Mouse (Mus musculus): Measurements from ENCODE around the gene Smchd1.
"Not testable (repeated sequence)": the region's sequence is repeated elsewhere in the genome, so short reads cannot be mapped to it uniquely, and the experiment has no call there.

Gene Smchd1

DNA sequence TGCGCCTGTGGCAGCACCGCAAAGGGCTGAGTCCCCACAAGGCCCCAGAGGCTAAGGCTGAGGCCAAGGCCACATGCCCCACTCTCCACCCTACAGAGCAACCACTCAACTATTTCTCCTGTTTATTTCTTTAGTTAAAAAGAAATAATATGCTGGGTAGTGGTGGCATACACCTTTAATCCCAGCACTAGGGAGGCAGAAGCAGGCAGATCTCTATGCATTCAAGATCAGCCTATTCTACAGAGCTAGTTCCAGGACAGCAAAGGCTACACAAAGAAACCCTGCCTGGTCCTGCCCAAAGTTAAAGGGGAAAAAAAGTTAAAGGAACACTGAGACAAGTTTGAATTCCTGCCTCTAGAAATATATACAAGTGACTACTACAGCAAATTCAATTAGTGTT, 15.3 kb downstream of the Smchd1 start, which contains the start of gene Gm4707:
Gm4707 (minus strand) TSS at position 101 of the 400 bp plus-strand sequence.
- in situ Hi-C loops (cut with MboI; ENCODE audit: low pct_unique_long_range_greater_than_20kb in 1 of 2, low sequenced_read_pairs in 2 of 2, unreplicated experiment in 1 of 2) = no loop called here

- in situ Hi-C loops (cut with MboI; ENCODE audit: low pct_unique_long_range_greater_than_20kb in 1 of 2, low sequenced_read_pairs in 2 of 2, unreplicated experiment in 1 of 2) = not testable (repeated sequence)
Observed at GRCm38 (mm10) chr17:71457361-71457760, 17.8 kb downstream of the Smchd1 start.

DNA sequence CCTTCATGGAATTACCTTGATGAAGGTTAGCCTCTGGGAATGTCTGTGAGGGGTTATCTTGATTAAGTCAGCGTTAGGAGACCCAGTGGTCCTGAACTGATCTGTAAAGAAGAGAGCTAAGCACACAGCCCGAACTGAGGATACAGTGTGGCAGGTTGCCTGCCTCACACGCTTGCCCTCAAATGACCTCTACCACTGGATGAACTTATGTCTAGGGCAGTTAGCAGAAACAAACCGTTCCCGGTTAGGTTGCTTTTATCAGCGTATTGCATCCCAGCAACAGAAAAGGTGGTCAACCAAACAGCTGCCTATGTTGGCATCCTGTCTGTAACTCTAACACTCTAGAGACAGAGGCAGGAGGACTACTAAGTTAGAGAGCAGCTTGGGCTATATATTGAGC, 30.0 kb downstream of the Smchd1 start:
- in situ Hi-C loops (cut with MboI; ENCODE audit: low pct_unique_long_range_greater_than_20kb in 1 of 2, low sequenced_read_pairs in 2 of 2, unreplicated experiment in 1 of 2) = no loop called here

- in situ Hi-C loops (cut with MboI; ENCODE audit: low pct_unique_long_range_greater_than_20kb in 1 of 2, low sequenced_read_pairs in 2 of 2, unreplicated experiment in 1 of 2) = no loop called here
Observed at GRCm38 (mm10) chr17:71444718-71445117, 30.4 kb downstream of the Smchd1 start.

GRCm38 (mm10) chr17:71444126-71444525, 31.0 kb downstream of the Smchd1 start:
- in situ Hi-C loops (cut with MboI; ENCODE audit: low pct_unique_long_range_greater_than_20kb in 1 of 2, low sequenced_read_pairs in 2 of 2, unreplicated experiment in 1 of 2) = no loop called here

DNA sequence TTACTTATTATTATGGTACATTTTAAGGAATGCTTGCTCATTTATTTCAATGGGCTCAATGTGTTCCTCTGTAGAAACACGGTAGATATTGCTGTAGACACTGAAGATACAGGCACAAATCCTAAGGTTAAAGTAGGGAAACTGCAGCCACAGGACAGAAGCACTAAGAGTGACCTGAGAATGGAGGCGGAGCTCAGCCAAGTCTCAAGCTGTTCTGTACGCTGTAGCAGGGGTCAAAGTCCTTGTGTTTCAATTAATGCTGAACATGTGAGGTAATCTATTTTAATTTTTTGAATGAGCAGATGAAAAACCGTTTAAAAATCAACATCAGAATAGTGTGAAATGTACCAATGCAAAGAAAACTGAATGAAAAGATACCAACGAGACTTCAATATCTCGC, 31.9 kb downstream of the Smchd1 start:
- in situ Hi-C loops (cut with MboI; ENCODE audit: low pct_unique_long_range_greater_than_20kb in 1 of 2, low sequenced_read_pairs in 2 of 2, unreplicated experiment in 1 of 2) = no loop called here

DNA sequence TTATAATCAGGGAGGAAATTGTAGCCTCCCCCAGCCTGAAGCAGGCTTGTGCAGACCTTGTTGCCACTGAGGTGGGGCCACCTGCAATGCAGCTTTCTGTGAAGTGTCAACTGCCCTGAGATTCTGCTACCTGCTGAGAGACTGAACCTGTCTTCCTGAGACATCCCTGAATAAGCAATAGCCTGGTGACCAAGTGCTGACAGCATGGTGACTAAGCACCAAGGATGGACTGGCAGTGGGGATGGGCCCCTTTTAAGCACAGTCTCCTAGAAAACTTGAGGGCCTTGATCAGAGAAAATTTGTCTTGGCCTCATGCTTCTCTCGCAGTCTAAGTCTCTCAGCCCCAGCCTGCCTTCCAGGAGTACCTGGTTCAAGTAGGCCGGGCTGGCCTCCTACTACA, 52.6 kb downstream of the Smchd1 start:
- in situ Hi-C loops (cut with MboI; ENCODE audit: low pct_unique_long_range_greater_than_20kb in 1 of 2, low sequenced_read_pairs in 2 of 2, unreplicated experiment in 1 of 2) = not testable (repeated sequence)

- in situ Hi-C loops (cut with MboI; ENCODE audit: low pct_unique_long_range_greater_than_20kb in 1 of 2, low sequenced_read_pairs in 2 of 2, unreplicated experiment in 1 of 2) = not testable (repeated sequence)
Observed at GRCm38 (mm10) chr17:71419448-71419847, 55.7 kb downstream of the Smchd1 start.

DNA sequence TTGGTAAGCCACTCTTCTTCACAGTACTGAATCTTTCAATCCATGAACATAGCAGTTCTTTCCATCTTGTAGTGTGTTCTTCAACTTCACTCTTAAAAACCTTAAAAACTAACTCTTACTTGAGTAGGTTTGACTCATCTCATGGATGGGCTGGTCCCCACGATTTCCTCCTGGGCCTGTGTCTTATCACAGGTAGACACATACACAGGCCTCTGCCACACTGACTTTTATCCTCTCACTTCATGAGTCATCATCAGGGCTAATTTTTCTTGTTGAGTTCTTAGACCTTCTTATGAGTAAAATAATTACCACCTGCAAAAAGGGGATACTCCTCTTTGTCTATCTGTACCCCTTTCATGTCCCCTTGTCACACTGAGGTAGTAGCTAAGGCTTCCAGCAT, 58.1 kb downstream of the Smchd1 start:
- in situ Hi-C loops (cut with MboI; ENCODE audit: low pct_unique_long_range_greater_than_20kb in 1 of 2, low sequenced_read_pairs in 2 of 2, unreplicated experiment in 1 of 2) = no loop called here

GRCm38 (mm10) chr17:71387401-71387800, 87.7 kb downstream of the Smchd1 start:
- in situ Hi-C loops (cut with MboI; ENCODE audit: low pct_unique_long_range_greater_than_20kb in 1 of 2, low sequenced_read_pairs in 2 of 2, unreplicated experiment in 1 of 2) = no loop called here

GRCm38 (mm10) chr17:71380346-71380745, 94.8 kb downstream of the Smchd1 start:
- in situ Hi-C loops (cut with MboI; ENCODE audit: low pct_unique_long_range_greater_than_20kb in 1 of 2, low sequenced_read_pairs in 2 of 2, unreplicated experiment in 1 of 2) = no loop called here

- in situ Hi-C loops (cut with MboI; ENCODE audit: low pct_unique_long_range_greater_than_20kb in 1 of 2, low sequenced_read_pairs in 2 of 2, unreplicated experiment in 1 of 2) = no loop called here
Observed at GRCm38 (mm10) chr17:71377901-71378300, 97.2 kb downstream of the Smchd1 start.

DNA sequence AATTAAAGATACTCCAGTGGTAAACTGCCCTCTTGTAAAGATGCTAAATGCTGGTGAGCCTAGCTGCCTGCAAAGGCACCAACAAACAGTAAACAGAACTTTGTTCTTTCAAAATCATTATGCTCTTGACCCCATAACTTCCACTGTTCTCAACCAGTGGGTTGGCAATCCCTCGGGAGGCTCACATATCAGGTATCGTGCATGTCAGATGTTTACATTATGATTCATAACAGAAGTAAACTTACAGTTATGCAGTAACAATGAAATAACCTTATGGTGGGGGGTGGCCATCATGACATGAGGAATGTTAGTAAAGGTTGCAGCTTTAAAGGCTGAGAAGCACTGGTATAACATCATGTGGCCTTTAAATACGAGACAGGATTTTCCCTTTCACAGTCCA, 119.6 kb downstream of the Smchd1 start:
- in situ Hi-C loops (cut with MboI; ENCODE audit: low pct_unique_long_range_greater_than_20kb in 1 of 2, low sequenced_read_pairs in 2 of 2, unreplicated experiment in 1 of 2) = no loop called here

- in situ Hi-C loops (cut with MboI; ENCODE audit: low pct_unique_long_range_greater_than_20kb in 1 of 2, low sequenced_read_pairs in 2 of 2, unreplicated experiment in 1 of 2) = no loop called here
Observed at GRCm38 (mm10) chr17:71354205-71354604, 120.9 kb downstream of the Smchd1 start.

DNA sequence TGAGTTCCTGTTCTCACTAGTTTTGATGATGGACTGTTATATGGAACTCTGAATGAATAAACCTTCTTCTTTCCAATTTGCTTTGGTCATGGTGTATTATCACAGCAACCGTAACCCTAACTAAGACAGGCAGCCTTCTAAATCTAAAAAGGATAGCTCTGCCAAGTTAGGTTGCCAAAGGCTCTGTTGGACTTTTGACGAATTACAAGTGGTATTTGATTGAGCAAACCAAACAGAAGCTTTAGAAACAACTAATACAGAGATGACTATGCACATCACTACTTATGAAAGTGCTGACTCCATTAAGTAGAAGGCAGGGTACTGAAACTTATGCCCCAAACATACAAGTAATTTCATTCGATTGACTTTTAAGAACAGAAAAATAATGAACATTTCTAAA, 127.0 kb downstream of the Smchd1 start:
- in situ Hi-C loops (cut with MboI; ENCODE audit: low pct_unique_long_range_greater_than_20kb in 1 of 2, low sequenced_read_pairs in 2 of 2, unreplicated experiment in 1 of 2) = no loop called here

- in situ Hi-C loops (cut with MboI; ENCODE audit: low pct_unique_long_range_greater_than_20kb in 1 of 2, low sequenced_read_pairs in 2 of 2, unreplicated experiment in 1 of 2) = no loop called here
Observed at GRCm38 (mm10) chr17:71342006-71342405, 133.1 kb downstream of the Smchd1 start.

DNA sequence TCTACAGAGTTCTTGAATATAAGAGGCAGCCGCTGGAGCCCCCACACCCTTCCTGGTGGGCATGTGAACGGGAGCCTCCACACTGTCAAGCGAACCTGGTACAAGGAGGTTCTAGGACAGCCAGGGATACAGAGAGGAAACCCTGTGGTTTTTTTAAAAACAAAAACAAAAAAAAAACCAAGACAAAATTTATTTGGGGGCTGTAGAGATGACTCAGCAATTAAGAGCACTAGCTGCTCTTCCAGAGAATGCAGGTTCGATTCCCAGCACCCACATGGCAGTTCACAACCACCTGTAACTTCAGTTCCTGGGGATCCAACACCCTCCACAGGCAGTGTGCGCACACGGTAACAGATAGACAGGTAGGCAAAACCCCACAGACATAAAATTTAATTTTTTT, 136.5 kb downstream of the Smchd1 start:
- in situ Hi-C loops (cut with MboI; ENCODE audit: low pct_unique_long_range_greater_than_20kb in 1 of 2, low sequenced_read_pairs in 2 of 2, unreplicated experiment in 1 of 2) = no loop called here

- in situ Hi-C loops (cut with MboI; ENCODE audit: low pct_unique_long_range_greater_than_20kb in 1 of 2, low sequenced_read_pairs in 2 of 2, unreplicated experiment in 1 of 2) = no loop called here
Observed at GRCm38 (mm10) chr17:71337546-71337945, 137.6 kb downstream of the Smchd1 start.

DNA sequence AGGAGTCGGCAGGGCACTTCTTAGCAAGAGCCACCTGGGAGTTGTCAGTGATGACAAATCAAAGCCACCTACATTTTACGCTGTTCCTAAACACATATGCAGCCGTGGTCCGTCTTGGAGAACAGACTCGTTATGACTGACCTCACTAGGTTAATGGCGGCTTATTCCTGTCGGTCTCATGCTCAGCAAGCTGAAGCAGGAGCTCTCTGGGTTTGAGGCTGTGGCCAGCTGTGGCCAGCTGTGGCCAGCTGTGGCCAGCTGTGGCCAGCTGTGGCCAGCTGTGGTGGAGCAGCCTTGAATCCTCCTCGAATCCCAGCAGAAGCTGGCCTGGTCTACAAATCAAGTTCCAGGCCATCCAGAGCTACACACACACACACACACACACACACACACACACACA, 138.7 kb downstream of the Smchd1 start:
- in situ Hi-C loops (cut with MboI; ENCODE audit: low pct_unique_long_range_greater_than_20kb in 1 of 2, low sequenced_read_pairs in 2 of 2, unreplicated experiment in 1 of 2) = no loop called here

DNA sequence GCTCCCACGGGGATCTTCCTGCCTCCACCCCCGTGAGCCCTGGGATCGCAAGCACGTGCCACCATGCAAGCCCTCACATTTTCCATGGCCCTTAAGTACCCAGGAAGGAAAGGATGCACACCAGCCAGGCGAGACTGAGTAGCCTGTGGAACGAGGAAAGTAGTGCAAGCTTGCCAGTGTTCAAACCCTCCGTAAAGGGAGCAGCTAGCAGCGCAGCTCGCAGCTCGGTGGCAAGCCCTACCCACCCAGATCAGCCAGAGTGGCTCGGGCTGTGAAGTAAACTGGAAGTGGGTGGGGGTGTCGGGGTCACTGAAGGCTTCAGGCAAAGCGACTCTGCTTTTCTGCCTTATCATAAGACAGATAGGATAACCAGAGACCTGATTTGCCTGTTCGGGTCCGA, 142.8 kb downstream of the Smchd1 start:
- in situ Hi-C loops (cut with MboI; ENCODE audit: low pct_unique_long_range_greater_than_20kb in 1 of 2, low sequenced_read_pairs in 2 of 2, unreplicated experiment in 1 of 2) = no loop called here

DNA sequence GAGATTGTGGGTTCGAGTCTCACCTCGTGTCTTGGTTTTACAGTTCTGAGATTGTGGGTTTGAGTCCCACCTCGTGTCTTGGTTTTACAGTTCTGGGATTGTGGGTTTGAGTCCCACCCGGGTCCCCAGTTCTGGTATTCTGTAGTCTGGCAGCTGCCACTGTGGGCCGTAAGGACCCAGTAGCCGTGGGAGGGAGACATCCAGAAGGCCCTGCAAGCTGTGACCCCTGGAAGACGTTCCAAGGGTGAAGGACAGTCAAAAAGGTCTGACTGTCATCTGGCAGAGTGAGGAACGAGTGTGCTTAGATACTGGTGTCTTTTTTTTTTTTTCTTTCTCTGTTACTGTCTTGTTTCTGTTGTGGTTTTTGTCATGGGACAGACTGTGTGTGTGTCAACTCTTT, 154.4 kb downstream of the Smchd1 start:
- in situ Hi-C loops (cut with MboI; ENCODE audit: low pct_unique_long_range_greater_than_20kb in 1 of 2, low sequenced_read_pairs in 2 of 2, unreplicated experiment in 1 of 2) = not testable (repeated sequence)
